Mouse (Mus musculus) cerebellum, postnatal 14 days (tissue): Measurements from ENCODE around the gene Sel1l.

ENCODE experiments used
- DNase-seq, 2 experiments: peaks; one replicate each; pipeline ENCODE4 v3.0.0; 2021; ENCODE audit warnings: mixed read lengths in 2 of 2

Sel1l gene

GRCm38 (mm10) chr12:91849045-91849467 is at the start of gene Sel1l:
Gene Sel1l (minus strand): TSS chr12:91849157.
- peak; percentile 97 for DNase-seq

GRCm38 (mm10) chr12:91892622-91893560 is 43.9 kb upstream of the Sel1l start:
- no peak for DNase-seq

- no peak for DNase-seq
Measured at GRCm38 (mm10) chr12:91880431-91880830, 31.5 kb upstream of the Sel1l start.

GRCm38 (mm10) chr12:91878912-91879250 is 29.9 kb upstream of the Sel1l start:
- DNase-seq, result no peak

- no peak for DNase-seq
Measured at GRCm38 (mm10) chr12:91878056-91878911, 29.3 kb upstream of the Sel1l start.

GRCm38 (mm10) chr12:91877646-91878045 is 28.7 kb upstream of the Sel1l start:
- DNase-seq, result peak; percentile 56 to 74

GRCm38 (mm10) chr12:91870671-91871070 is 21.7 kb upstream of the Sel1l start:
- no peak for DNase-seq

- DNase-seq, result no peak
Measured at GRCm38 (mm10) chr12:91869352-91869751, 20.4 kb upstream of the Sel1l start.

GRCm38 (mm10) chr12:91854330-91854729 is 5.4 kb upstream of the Sel1l start:
- no peak for DNase-seq

- no peak for DNase-seq
Measured at GRCm38 (mm10) chr12:91848394-91849044, 438 bp downstream of the Sel1l start.

- DNase-seq, result no peak
Measured at GRCm38 (mm10) chr12:91846038-91846437, 2.9 kb downstream of the Sel1l start.

- no peak for DNase-seq
Measured at GRCm38 (mm10) chr12:91845393-91845792, 3.6 kb downstream of the Sel1l start.

GRCm38 (mm10) chr12:91844542-91844941 is 4.4 kb downstream of the Sel1l start:
- no peak for DNase-seq

- DNase-seq, result no peak
Measured at GRCm38 (mm10) chr12:91843888-91844287, 5.1 kb downstream of the Sel1l start.

GRCm38 (mm10) chr12:91841714-91842113 is 7.2 kb downstream of the Sel1l start:
- DNase-seq, result no peak

GRCm38 (mm10) chr12:91838261-91838660 is 10.7 kb downstream of the Sel1l start:
- no peak for DNase-seq

GRCm38 (mm10) chr12:91837401-91838065 is 11.4 kb downstream of the Sel1l start:
- DNase-seq, result no peak

GRCm38 (mm10) chr12:91833939-91834333 is 15.0 kb downstream of the Sel1l start:
- DNase-seq, result no peak

GRCm38 (mm10) chr12:91833237-91833938 is 15.6 kb downstream of the Sel1l start:
- DNase-seq, result no peak

- DNase-seq, result peak; percentile 13 to 21
Measured at GRCm38 (mm10) chr12:91831410-91831809, 17.5 kb downstream of the Sel1l start.

- no peak for DNase-seq
Measured at GRCm38 (mm10) chr12:91820461-91820860, 28.5 kb downstream of the Sel1l start.

GRCm38 (mm10) chr12:91818726-91819125 is 30.2 kb downstream of the Sel1l start:
- DNase-seq, result no peak
